Mouse (Mus musculus) T-helper 17 cell (primary cell): ENCODE data around the gene Gab2.
"Not testable (repeated sequence)": the region's sequence is repeated elsewhere in the genome, so short reads cannot be mapped to it uniquely, and the experiment has no call there.

Source experiments
- in situ Hi-C, 2 experiments: fragments of 300-600 bp; cut with MboI, MseI; formaldehyde crosslinking; loops; 1 replicate in 1 of 2; 2 replicates in 1 of 2; pipeline ENCODE4 v1.15.1; 2025; ENCODE audit warnings: high pct_unique_total_duplicates in 2 of 2

The Gab2 gene

DNA sequence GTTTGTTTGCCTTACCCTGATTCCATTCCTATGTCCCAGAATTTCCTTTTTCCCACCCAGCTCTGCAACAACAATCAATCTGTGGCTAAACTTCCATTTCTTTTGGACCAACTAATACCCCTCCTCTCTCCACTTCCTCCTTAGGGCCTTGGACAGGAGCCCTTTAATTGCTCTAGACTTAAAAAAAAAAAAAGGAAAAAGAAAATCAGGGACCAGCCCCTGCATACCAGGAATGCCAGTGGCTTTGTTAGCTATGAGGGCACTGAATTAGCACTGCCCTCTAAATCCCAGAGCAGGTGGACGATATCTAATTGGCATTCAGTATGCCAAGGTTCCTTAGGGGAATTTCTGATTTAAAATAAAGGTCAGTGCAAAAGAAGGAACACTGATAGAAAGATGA, 47.6 kb downstream of the Gab2 start:
- in situ Hi-C loops, result no loop called here

DNA sequence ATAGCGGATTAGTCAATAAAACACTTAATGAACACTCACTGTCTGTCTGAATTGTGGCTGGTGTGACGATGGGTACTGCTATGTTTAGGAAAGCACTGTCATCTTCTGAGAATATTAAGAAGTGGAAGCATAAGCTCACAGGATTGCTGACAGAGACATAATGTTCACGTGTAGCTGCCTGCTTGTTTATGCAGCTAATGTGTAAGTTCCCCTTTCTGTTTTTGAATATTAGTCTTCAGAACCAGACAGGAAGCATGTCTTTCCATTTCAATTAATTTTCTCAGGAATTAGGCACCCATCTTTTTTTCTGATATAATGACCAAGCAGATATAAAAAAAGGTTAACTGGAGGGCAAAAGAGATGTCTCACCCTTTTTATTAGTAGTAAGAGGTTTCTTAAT, 55.1 kb downstream of the Gab2 start:
- in situ Hi-C loops, result no loop called here

DNA sequence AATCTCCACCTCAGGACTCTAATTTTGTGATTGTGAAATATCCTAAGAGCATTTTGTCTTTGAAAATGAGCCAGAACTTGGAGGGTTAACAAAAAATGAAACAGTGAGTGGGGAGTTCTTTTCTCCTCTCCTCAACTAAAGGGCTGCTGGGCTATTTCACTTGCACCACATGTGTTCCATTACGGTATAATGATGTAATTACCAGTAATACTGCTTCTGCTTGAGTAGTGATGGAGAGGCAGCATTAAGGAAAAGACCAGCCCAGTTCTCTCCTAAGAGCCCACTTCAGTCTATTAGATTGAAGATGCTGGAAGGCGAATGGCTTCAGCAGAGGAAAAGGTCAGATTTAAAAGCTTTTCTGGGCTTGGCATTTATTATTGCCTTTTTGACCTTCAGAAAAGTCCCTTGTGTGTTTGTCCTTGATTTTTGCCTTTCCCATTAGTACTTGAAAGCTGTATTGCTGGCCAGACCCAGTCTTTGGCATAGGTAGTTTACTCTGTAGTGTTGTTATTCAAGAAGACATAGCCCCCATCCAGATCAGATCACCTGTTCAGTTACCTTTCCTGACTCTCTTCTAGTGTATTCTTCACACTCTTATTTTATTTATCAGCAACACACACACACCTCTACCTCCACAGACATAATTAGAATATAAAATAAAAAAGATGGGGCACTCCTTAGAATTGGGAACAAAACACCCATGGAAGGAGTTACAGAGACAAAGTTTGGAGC, 69.9 kb downstream of the Gab2 start:
- in situ Hi-C loops, result loop anchor here in 1 of 2 experiments (10.0 kb wide), 1 partner anchor 356 kb away; no protein-coding TSS in a partner anchor

DNA sequence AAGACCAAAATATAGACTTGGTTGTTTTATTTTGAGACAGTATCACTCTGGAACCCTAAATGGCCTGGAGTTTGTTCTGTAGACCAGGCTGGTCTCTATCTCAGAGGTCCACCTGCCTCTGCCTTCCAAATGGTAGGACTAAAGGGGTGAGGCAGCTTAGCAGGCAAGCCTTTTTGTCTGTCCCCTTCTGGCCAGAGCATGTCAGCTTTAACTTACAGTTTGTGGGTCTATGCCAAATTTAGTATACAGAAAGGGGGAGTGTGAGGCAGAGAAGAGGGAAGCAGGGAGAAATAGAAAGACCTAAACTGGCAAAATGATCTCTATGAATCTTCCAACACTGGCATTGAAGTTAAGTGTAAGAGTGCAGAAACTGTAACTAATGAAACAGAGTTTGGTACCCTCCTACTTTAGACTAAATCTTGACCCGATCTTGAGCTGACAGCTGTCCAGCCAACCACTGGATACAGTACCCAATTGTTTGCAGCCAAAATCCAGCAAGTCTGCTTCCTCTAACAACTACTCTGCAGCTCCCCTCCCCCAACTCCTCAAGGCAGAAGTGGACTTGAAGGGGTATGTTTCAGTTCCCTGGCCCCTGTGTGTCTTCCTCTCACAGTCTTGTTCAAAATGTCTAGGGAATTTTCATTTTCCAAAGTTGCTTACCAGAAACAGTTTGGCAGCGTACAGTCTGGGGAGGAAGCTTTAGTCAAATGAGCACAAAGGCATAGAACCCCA, 73.5 kb downstream of the Gab2 start:
- in situ Hi-C loops, result loop anchor here in 1 of 2 experiments (10.0 kb wide), 1 partner anchor 360 kb away; no protein-coding TSS in a partner anchor

DNA sequence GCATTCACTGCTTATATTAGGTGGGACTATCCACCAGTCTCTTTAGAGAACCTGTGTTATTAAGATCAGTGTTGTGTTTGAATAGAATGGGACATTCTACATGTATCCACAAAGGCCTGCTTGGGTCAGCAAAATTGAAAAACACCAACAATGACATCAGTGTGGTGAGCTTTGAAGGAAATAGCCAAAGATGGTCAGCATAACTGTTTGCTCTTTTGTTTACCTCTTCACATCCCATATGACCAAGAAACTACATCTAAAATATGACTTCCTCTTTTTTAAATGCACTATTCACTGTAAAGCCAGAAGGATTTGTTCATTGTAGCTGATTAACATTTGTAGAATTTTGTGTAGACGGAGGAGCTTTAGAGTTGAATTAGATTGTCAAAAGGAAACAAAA, 82.9 kb downstream of the Gab2 start:
- in situ Hi-C loops, result no loop called here

DNA sequence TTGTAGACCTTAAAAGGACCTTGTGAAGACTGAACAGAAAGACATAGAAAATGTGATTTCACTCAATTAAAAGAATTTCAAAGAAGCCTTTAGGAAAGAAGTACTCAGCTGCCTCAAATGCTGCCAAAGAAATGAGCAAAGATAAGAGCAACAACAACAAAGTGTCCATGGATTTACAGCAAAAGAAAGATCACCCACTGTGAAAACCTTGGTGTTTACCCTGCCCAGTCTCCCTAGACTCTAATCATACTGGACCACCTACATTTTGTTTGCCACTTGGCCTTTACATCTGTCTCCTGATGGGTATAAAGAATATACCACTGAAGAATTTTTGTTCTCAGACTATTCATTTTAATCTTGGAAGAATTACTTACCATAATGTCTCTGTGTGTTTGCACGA, 89.7 kb downstream of the Gab2 start:
- in situ Hi-C loops, result no loop called here

DNA sequence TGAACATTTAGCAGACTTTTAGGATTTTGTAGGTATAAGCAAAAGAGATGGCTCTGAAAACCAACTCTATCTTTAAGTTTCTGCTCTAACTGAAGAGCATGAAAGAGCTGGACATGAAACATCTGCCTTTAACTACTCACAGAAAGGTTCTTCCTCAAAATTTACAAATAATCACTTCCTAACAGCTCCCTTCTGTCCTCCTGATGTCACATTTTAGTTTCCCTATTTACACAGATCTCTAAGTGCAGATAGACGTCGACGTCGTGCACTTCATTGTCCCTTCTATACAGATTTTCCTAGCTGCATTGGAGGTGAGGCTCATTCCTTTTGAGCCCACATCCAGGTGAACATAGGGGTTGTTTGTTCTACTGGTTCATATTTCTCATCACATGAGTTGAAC, 90.3 kb downstream of the Gab2 start:
- in situ Hi-C loops, result no loop called here

DNA sequence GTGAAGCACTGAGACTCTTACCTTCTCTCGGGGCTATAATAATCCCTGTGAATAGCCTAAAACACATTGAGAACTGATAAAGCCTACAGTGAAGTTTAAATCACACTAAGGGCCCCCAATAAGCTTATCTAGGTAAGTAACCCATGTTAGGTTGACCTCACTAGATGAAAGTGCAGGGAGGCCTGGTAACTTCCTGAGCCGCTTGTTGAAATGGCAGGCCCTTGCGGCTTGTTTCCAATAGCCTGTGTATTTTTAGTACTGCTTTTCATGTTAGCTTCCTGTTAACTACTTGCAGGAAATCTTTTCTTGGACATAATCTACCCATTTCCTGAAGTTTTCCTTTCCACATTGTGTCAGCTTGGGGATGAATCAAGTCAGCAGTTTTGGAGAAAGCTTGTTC, 90.7 kb downstream of the Gab2 start:
- in situ Hi-C loops, result no loop called here

DNA sequence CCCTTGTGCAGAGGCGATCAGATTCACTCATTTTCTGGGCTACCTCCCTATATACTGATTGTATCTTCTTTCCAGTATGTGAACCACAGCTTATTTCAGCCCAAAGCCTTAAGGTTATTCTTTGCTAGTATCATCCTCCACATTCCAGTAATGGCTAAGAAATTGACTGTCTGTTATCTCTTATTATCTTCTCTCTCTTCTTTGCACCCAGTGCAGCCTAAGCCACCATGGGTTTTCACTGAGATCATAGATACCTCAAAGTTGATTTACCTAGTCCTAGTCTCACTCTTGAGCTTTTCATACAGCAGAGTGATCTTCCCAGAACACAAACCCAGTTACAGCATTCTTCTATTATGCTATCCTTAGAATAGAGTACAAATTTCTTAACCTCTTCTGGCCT, 100.5 kb downstream of the Gab2 start:
- in situ Hi-C loops, result no loop called here

DNA sequence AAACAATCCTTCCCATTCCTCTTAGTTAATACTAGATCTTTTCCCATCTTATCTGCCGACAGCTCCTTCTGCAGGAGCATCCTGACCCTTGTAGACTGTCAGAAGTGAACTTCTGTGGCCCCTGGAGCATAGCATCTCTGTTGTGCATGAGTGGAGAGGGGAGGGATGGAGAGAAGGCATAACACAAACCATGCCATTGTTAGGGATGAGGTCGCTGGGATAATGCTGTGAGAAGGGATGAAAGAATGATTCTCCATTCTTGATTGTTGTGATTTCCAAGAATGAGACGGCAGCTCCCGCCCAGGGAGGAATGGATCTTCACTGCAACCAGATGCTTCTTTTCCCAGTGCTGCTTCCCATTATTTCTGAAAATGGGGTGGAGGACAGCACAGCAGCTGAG, 102.0 kb downstream of the Gab2 start:
- in situ Hi-C loops, result no loop called here

DNA sequence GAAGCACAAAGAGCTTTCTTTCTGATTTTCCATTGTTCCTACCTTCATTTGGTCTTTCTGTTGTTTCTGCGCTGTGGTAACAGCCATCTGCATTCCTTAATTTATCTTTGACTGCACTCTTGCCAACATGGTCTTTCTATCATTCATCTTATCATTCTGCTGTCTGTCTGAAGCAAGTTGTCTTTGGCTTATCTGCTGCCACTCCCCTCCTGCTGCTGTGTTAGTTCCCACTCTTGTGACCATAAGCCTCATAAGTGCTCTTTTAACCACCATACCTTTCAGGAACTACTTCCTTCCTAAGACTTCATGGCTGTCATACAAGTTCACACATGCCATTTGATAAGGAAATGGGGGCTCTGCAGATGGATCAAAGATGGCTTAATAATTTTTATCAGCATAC, 102.6 kb downstream of the Gab2 start:
- in situ Hi-C loops, result no loop called here

DNA sequence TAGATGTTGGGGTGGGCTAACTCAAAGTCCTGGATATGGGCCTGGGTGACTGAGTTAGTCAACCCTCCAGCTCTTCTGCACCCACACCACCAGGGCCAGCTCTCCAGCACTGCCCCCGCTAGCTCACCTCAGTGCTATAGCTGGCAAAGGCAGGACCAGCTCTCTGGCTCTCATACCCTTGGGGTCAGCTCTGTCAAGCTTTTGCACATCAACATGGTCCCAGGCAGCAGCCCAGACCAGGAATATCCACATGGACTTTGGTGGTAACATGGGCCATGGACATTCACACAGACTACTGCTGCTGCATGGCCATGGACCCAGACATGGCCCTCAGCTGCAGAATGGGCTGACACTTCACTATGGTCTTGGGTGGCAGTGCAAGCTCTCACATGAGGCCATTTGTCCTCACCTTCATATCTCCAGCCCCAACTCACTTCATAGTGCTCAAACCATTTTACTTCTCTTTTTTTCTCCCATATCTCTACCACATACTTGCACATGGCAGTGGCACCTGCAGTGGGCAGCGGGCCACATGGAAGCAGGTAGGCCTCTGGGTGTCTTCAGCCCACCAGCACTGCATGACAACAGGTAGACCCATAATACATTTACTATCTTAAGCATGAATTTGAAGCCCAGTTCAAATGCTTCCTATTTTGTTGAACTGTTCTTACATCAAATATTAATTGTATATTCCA, 106.1 kb downstream of the Gab2 start:
- in situ Hi-C loops, result no loop called here

DNA sequence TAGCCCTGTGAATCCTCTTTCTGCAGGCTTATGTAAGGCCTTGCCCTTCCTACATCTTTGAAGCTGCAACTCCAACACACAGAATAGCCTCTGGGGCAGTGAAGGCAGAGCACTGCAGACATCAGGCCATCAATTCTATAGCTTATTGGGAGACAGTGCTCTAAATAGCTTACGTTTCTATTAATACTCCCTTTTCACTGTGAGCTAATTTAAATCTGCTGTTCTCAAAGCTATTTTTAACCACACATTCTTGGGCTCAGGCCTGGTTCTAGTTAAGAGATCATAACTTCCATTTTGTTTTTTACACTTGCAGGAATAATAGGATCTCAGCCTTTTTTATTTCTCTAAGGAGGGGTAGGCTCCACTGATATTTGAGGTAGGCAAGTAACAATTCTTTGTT, 107.7 kb downstream of the Gab2 start:
- in situ Hi-C loops, result no loop called here

DNA sequence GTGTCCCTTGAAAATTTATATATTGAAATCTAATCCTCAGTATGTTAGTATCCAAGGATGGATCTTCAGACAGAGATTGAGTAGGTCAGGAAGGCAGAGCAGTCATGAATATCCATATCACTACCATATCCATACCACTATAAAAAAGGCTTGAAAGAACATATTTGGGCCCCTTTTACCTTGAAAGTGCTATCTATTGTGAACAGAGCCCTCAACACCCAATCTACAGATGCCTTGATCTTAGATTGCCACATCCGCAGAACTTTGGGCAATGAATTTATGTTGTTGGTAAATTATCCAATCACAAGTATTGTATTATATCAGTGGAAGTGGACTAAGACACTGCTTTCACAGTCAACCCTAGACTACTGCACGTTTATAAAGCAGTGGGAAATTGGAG, 122.5 kb downstream of the Gab2 start:
- in situ Hi-C loops, result loop anchor here in 1 of 2 experiments (5.0 kb wide), 1 partner anchor 53 kb away; no protein-coding TSS in a partner anchor

DNA sequence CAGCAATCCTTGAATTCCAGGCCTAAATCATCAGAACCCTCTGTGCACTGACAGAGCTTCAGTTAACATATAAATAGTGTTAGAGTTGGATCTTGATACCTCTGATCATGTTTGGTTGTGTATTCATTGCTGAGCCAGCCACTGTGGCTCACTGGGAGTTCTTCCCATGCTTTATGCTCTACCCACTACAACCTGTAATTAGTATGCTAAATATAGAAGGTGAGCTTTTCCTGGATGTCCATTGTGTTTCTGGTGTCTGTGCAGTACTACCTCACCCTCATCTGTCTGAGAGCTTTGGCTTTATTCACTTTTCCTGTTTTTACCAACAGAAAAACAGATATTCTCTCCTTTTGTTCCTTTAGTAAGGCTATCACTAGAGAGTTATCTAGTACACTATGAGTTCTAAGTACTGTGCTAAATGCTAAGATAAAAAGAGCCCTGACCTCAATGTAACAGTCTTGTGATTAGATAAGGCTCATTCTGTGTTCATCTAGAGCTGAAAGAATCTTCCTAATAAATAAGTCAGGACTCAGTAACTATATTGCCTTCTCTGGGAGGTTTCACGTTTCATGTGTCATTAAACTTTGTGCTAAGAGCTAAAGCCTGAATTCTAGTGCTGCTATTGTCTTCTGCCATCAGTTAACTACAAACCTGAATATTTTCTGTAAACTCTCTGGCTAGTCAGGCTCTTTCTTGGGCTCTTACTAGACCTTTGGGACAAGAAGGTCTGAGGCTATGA, 127.6 kb downstream of the Gab2 start:
- in situ Hi-C loops, result loop anchor here in 1 of 2 experiments (5.0 kb wide), 1 partner anchor 48 kb away; no protein-coding TSS in a partner anchor

DNA sequence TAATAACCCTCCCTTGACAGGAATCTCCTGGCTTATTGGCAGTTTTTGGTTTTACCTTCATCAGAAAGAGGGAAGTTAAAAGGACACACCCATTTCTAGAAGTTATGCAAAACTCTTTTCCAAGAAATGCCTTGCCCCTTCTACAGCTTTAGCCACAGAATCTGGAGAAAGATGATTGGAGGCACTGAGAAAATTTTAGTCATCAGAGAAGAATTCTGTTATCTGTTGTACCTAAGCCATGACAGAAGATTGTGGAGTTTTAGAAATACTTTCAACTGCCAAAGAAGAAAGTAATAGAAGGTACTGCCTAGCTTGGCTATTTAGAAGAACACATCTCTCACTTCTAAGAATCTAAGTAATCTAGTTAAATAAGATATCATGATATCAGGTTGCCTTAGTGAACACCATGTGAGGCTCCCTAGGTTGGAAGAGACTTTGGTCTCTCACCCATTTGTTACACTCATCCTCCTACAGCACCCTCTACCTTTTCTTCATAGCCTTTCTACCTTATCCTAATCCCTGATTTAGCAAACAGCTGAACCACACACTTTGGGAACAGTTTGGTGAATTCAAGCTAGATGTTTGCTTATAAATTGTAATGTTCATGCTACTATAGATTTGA, 128.8 kb downstream of the Gab2 start:
- in situ Hi-C loops, result no loop called here

DNA sequence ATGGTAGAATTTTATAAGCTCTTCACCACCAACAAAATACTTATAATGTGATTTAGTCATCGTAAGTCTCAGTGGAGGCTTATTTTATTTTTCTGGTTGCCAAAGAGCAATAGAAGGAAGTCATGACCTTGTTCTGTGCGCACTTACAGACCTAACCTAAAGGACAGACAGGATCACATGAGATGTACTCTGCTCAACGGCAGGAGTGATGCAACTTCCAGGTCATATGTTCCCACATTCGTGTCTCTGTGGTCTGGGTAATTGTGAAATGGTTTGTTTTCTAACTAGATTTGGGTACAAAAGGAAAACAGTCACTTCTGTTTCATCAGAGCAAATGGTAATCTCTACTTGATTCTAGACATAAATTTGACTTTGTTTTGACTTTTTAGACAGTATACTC, 129.7 kb downstream of the Gab2 start:
- in situ Hi-C loops, result no loop called here

DNA sequence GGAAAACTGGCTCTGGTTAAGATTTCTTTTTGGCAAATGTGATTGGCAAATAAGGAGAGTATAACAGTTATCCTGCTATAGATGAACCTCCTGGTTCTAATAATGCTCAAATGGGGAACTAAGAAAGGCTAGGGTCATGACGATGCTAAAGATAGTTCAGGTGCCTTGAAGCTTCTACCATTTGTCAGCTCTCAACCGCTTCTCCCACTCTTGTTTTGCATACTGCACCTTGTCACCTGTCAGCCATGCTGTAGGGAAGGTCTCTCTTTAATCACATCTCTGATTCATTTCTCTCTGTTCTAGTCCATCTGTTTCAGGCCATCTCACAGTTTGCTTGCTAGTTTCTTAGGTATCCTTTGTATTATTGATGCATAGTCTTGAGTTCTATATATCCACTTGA, 142.4 kb downstream of the Gab2 start:
- in situ Hi-C loops, result no loop called here

DNA sequence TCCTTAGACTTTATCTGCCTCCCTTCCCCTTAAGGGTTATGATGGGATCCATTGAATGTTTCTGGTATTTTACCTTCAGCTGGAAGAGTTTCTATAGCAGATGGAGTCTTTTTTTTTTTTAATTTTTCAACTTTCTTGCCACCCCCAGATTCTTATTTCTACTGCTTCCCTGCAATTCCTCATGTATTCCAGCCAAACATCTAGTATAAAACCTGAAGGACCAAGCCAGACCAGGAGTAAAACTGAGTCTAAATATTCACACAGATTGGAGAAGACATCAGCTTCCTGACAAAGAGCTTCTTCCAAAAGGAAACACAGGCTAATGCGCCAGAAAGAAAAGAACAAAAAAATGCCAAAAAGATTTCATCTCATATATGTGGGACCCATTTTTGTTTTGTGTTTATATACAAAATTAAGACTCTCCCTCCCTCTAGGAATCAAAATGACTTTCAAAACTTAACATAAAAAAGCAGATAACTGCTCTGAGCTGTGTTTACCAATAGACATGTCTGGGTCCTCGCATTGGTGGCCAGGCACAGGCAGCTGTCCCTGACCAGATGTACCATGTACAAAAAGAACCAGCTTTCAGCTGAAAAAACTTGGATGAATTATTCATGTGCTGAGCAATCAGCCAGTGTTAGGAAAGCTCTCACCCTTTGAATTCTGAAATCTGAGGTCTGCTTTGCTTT, 164.0 kb downstream of the Gab2 start:
- in situ Hi-C loops, result no loop called here

DNA sequence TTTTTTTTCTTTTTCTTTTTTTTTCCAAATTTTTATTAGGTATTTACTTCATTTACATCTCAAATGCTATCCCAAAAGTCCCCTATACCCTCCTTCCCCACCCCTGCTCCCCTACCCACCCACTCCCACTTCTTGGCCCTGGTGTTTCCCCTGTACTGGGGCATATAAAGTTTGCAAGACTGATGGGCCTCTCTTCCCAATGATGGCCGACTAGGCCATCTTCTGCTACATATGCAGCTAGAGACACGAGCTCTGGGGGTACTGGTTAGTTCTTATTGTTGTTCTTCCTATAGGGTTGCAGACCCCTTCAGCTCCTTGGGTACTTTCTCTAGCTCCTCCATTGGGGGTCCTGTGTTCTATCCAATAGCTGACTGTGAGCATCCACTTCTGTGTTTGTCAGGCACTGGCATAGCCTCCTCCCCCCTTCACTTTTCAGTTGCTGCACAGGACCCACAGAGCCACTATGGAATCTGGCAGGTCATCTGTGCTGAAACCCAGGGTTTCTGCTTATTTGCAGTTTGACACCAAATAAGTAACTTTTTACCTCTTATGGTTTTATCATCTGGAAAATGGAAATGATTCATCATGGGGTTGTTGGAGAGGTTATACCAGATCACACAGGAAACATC, 164.7 kb downstream of the Gab2 start:
- in situ Hi-C loops, result not testable (repeated sequence)
